Comparison of ENCODE assay signal across 27 mouse cellular contexts in genomic region chr7:83369191-83369590, GRCm38 (mm10).
A peak's percentile ranks its signal among the peaks of the same experiment; 100 is the strongest.
DNase-seq lines count a peak whose midpoint lies in the region; ATAC-seq and TF ChIP-seq lines count a peak whose summit lies in the region.
"Had no signal": no experiment of that assay in that cellular context is flagged by ENCODE, and none has a peak within 500 bp of the region (broad histone marks: within the 10 kb centered on the region; RNA-seq: fewer than 3 reads in every experiment).

No protein-coding gene starts in this region.

- H3K4me2 ChIP-seq in midbrain, postnatal 0 days (ENCODE audit: low read depth, low read length, poor library complexity, severe bottlenecking): no peak overlapping the region
- H3K4me2 ChIP-seq in midbrain, embryonic 11.5 days: no peak overlapping the region
- no peak overlapping the region for H3K4me2 ChIP-seq in midbrain, embryonic 14.5 days (ENCODE audit: low read length)
- H3K4me2 ChIP-seq: forebrain, embryonic 13.5 days; heart, embryonic 12.5 days; hindbrain, embryonic 15.5 days; liver, embryonic 13.5 days; midbrain, embryonic 13.5 days had no signal

- no peaks in the 10 kb centered on the region for H3K36me3 ChIP-seq in midbrain, postnatal 0 days (ENCODE audit: insufficient read depth, low read length)
- no peaks in the 10 kb centered on the region for H3K36me3 ChIP-seq in midbrain, embryonic 11.5 days (ENCODE audit: control insufficient read depth, insufficient read depth, low read length)
- H3K36me3 ChIP-seq in midbrain, embryonic 14.5 days (ENCODE audit: control insufficient read depth, insufficient read depth, low read length): no peaks in the 10 kb centered on the region
- H3K36me3 ChIP-seq: heart, embryonic 12.5 days; hindbrain, embryonic 15.5 days; liver, embryonic 13.5 days; midbrain, embryonic 13.5 days had no signal

- H3K27ac ChIP-seq in midbrain, postnatal 0 days (ENCODE audit: low read depth, low read length): no peak overlapping the region
- no peak overlapping the region for H3K27ac ChIP-seq in midbrain, embryonic 11.5 days (ENCODE audit: low read depth, low read length)
- H3K27ac ChIP-seq in midbrain, embryonic 14.5 days (replicated peaks; ENCODE audit: low read depth, low read length): no peak overlapping the region
- H3K27ac ChIP-seq: forebrain, embryonic 13.5 days; hindbrain, embryonic 15.5 days; layer of hippocampus, adult 2 months; liver, embryonic 13.5 days; midbrain, embryonic 13.5 days had no signal

- no peak for TF ChIP-seq CTCF in midbrain, postnatal 0 days (IDR thresholded peaks at IDR 0.05)

- ATAC-seq in midbrain, postnatal 0 days (ENCODE audit: low FRiP score): no peak
- no peak for ATAC-seq in midbrain, embryonic 11.5 days (ENCODE audit: low FRiP score)
- no peak for ATAC-seq in midbrain, embryonic 14.5 days (ENCODE audit: low FRiP score, low TSS enrichment)
- ATAC-seq: lung, postnatal 0 days; midbrain, embryonic 13.5 days; Patski had no signal

- H3K27me3 ChIP-seq in midbrain, postnatal 0 days (ENCODE audit: insufficient read depth, low read length): no peaks in the 10 kb centered on the region
- H3K27me3 ChIP-seq in midbrain, embryonic 11.5 days (ENCODE audit: control insufficient read depth, insufficient read depth, low read length): no peaks in the 10 kb centered on the region
- H3K27me3 ChIP-seq in midbrain, embryonic 14.5 days (ENCODE audit: control insufficient read depth, insufficient read depth, low read length): no peaks in the 10 kb centered on the region
- H3K27me3 ChIP-seq: forebrain, embryonic 13.5 days; heart, embryonic 12.5 days; hindbrain, embryonic 15.5 days; liver, embryonic 13.5 days; megakaryocyte, embryonic 14.5 days; midbrain, embryonic 13.5 days had no signal

- peak; percentile 41 for DNase-seq in midbrain, postnatal 0 days (ENCODE audit: low spot score)
- DNase-seq in midbrain, embryonic 11.5 days (ENCODE audit: low spot score, missing footprints): no peak
- peak; percentile 19 for DNase-seq in cerebellum, adult 11-12 months
- DNase-seq in cerebellum, adult 9-11 months: peak; percentile 51
- DNase-seq in neural tube, embryonic 10.5 days (ENCODE audit: extremely low spot score, low spot score): no peak
- no peak for DNase-seq in midbrain, embryonic 14.5 days
- DNase-seq in c-Kit-positive CD71-positive TER-119-positive erythroid progenitor cells, embryonic 14.5 days (ENCODE audit: low spot score): no peak
- DNase-seq: adrenal gland, postnatal 10 days; gastrocnemius, postnatal 36 days; heart, adult 18-20 months; kidney, adult 18-20 months; kidney, postnatal 36 days; liver, embryonic 13.5 days; lung, adult 18-20 months; lung, postnatal 4 days; right cerebral cortex, adult 18-20 months; spleen, adult 18-20 months; thymus, adult 2 months; thymus, postnatal 36 days had no signal

- no peak overlapping the region for H3K4me3 ChIP-seq in midbrain, postnatal 0 days (ENCODE audit: low read depth, low read length)
- no peak overlapping the region for H3K4me3 ChIP-seq in midbrain, embryonic 11.5 days (ENCODE audit: low read depth, low read length)
- no peak overlapping the region for H3K4me3 ChIP-seq in midbrain, embryonic 14.5 days (replicated peaks; ENCODE audit: low read depth, low read length)
- H3K4me3 ChIP-seq: forebrain, embryonic 13.5 days; heart, embryonic 12.5 days; hindbrain, embryonic 15.5 days; layer of hippocampus, adult 2 months; liver, embryonic 13.5 days; megakaryocyte, embryonic 14.5 days; midbrain, embryonic 13.5 days had no signal

- H3K9me3 ChIP-seq in midbrain, postnatal 0 days (ENCODE audit: low read length): no peaks in the 10 kb centered on the region
- H3K9me3 ChIP-seq in midbrain, embryonic 11.5 days (ENCODE audit: control insufficient read depth, low read length): no peaks in the 10 kb centered on the region
- no peaks in the 10 kb centered on the region for H3K9me3 ChIP-seq in midbrain, embryonic 14.5 days (ENCODE audit: control insufficient read depth, low read length)
- H3K9me3 ChIP-seq: forebrain, embryonic 13.5 days; heart, embryonic 12.5 days; hindbrain, embryonic 15.5 days; liver, embryonic 13.5 days; midbrain, embryonic 13.5 days had no signal

- H3K9ac ChIP-seq in midbrain, postnatal 0 days (replicated peaks; ENCODE audit: low read length, poor library complexity, severe bottlenecking): no peak overlapping the region
- H3K9ac ChIP-seq in midbrain, embryonic 11.5 days (ENCODE audit: low read length): no peak overlapping the region
- no peak overlapping the region for H3K9ac ChIP-seq in midbrain, embryonic 14.5 days (replicated peaks; ENCODE audit: low read length)
- H3K9ac ChIP-seq: forebrain, embryonic 13.5 days; heart, embryonic 12.5 days; hindbrain, embryonic 15.5 days; liver, embryonic 13.5 days; midbrain, embryonic 13.5 days had no signal

- WGBS in midbrain, postnatal 0 days: 84% methylated on average over 3 of the region's 3 CpGs
- WGBS in midbrain, embryonic 11.5 days: 81% methylated on average over 3 of the region's 3 CpGs
- 87% methylated on average over 3 of the region's 3 CpGs for WGBS in midbrain, embryonic 14.5 days

- no peaks in the 10 kb centered on the region for H3K4me1 ChIP-seq in midbrain, postnatal 0 days (ENCODE audit: insufficient read depth, low read length)
- H3K4me1 ChIP-seq in midbrain, embryonic 11.5 days (ENCODE audit: control insufficient read depth, insufficient read depth, low read length): no peaks in the 10 kb centered on the region
- no peaks in the 10 kb centered on the region for H3K4me1 ChIP-seq in midbrain, embryonic 14.5 days (ENCODE audit: control insufficient read depth, insufficient read depth, low read length)
- H3K4me1 ChIP-seq: forebrain, embryonic 13.5 days; heart, embryonic 12.5 days; hindbrain, embryonic 15.5 days; liver, embryonic 13.5 days; megakaryocyte, embryonic 14.5 days; midbrain, embryonic 13.5 days had no signal

Comparison
In these comparisons a context has a peak if more than half of its experiments do, and no peak if none do; other contexts are left out.
1. DNase-seq: peak in midbrain, postnatal 0 days (single experiment), cerebellum, adult 11-12 months (single experiment) and cerebellum, adult 9-11 months (single experiment); none in midbrain, embryonic 11.5 days (single experiment), neural tube, embryonic 10.5 days (single experiment), midbrain, embryonic 14.5 days (single experiment) and c-Kit-positive CD71-positive TER-119-positive erythroid progenitor cells, embryonic 14.5 days (single experiment).